Mouse (Mus musculus) midbrain, embryonic 14.5 days (tissue): ENCODE measurements at regions not wholly inside any gene's neighbourhood (a gene's known extent, or its start where the extent isn't known, plus 50 kb on each side); places are given as distances from the start of the nearest gene placed in this dataset.

ENCODE experiments used
- ATAC-seq: fragments of 200-750 bp; cut with Nextera tagmentation; 2 replicates; pipeline ENCODE4 v1.8.0; 2017; ENCODE audit warnings: moderate number of reproducible peaks, moderate library complexity; ENCODE audit not compliant: low FRiP score, low TSS enrichment
- DNase-seq: peaks from one replicate; pipeline ENCODE4 v3.0.0-alpha.2; 2015
- H3K27ac ChIP-seq: fragments of 300-500 bp; sonication (generic); replicated peaks from 2 replicates; pipeline ENCODE4 v1.5.1; 2014; ENCODE audit warnings: mild to moderate bottlenecking, low read depth, low read length, moderate library complexity
- H3K27me3 ChIP-seq: fragments of 300-500 bp; sonication (generic); 2 replicates; pipeline ENCODE4 v1.6.1; 2014; ENCODE audit warnings: low read length, control low read depth, mixed read lengths; ENCODE audit not compliant: control insufficient read depth, insufficient read depth
- H3K36me3 ChIP-seq: fragments of 300-500 bp; sonication (generic); 2 replicates; pipeline ENCODE4 v1.6.1; 2014; ENCODE audit warnings: low read length, control low read depth; ENCODE audit not compliant: control insufficient read depth, insufficient read depth
- H3K4me1 ChIP-seq: fragments of 300-500 bp; sonication (generic); 2 replicates; pipeline ENCODE4 v1.6.1; 2014; ENCODE audit warnings: mild to moderate bottlenecking, antibody characterized with exemption, low read length, control low read depth; ENCODE audit not compliant: control insufficient read depth, insufficient read depth
- H3K4me2 ChIP-seq: fragments of 300-500 bp; sonication (generic); 2 replicates; pipeline ENCODE4 v1.6.1; 2014; ENCODE audit warnings: mild to moderate bottlenecking, low read length, moderate library complexity
- H3K4me3 ChIP-seq: fragments of 300-500 bp; sonication (generic); replicated peaks from 2 replicates; pipeline ENCODE4 v1.5.1; 2014; ENCODE audit warnings: low read depth, low read length
- H3K9ac ChIP-seq: fragments of 300-500 bp; sonication (generic); replicated peaks from 2 replicates; pipeline ENCODE4 v1.6.1; 2014; ENCODE audit warnings: mild to moderate bottlenecking, low read length, moderate library complexity
- H3K9me3 ChIP-seq: fragments of 300-500 bp; sonication (generic); 2 replicates; pipeline ENCODE4 v1.6.1; 2016; ENCODE audit warnings: low read length, control low read depth, mixed read lengths; ENCODE audit not compliant: control insufficient read depth
- WGBS: fragments of 180-500 bp; shearing (Covaris S2); extraction: QIAGEN DNeasy Blood & Tissue Kit; methylation state at CpG from one replicate; pipeline ENCODE4 v1.1.7; 2014; 5-methylcytosine and 5-hydroxymethylcytosine counted together

- H3K9ac ChIP-seq = no peak overlapping the region
- H3K4me2 ChIP-seq = no peak overlapping the region
- ATAC-seq (no peak), DNase-seq (no peak)
- 89% methylated on average over 4 of the region's 4 CpGs for WGBS
- no peak overlapping the region for H3K4me3 ChIP-seq
- no peaks in the 10 kb centered on the region for H3K27me3 ChIP-seq
- H3K27ac ChIP-seq = no peak overlapping the region
- H3K4me1 ChIP-seq = no peaks in the 10 kb centered on the region
- no peaks in the 10 kb centered on the region for H3K36me3 ChIP-seq
- no peaks in the 10 kb centered on the region for H3K9me3 ChIP-seq
Measured at GRCm38 (mm10) chr2:45464306-45464705, 347.1 kb upstream of the Zeb2 start.

GRCm38 (mm10) chr2:45459410-45459809, 342.2 kb upstream of the Zeb2 start:
- no peak overlapping the region for H3K9ac ChIP-seq
- ATAC-seq (no peak), DNase-seq (no peak)
- no peaks in the 10 kb centered on the region for H3K9me3 ChIP-seq
- no peak overlapping the region for H3K27ac ChIP-seq
- no peaks in the 10 kb centered on the region for H3K4me1 ChIP-seq
- no peak overlapping the region for H3K4me3 ChIP-seq
- H3K27me3 ChIP-seq = no peaks in the 10 kb centered on the region
- H3K4me2 ChIP-seq = no peak overlapping the region
- no peaks in the 10 kb centered on the region for H3K36me3 ChIP-seq

GRCm38 (mm10) chr2:45454811-45455210, 337.6 kb upstream of the Zeb2 start:
- Histone ChIP-seq H3K36me3 (no peaks in the 10 kb centered on the region), H3K27ac (no peak overlapping the region), H3K4me2 (no peak overlapping the region), H3K4me3 (no peak overlapping the region), H3K9me3 (no peaks in the 10 kb centered on the region), H3K9ac (no peak overlapping the region), H3K4me1 (no peaks in the 10 kb centered on the region), H3K27me3 (no peaks in the 10 kb centered on the region)
- 92% methylated on average over 2 of the region's 2 CpGs for WGBS
- ATAC-seq (no peak), DNase-seq (no peak)

- ATAC-seq (no peak), DNase-seq (no peak)
- 78% methylated on average over 4 of the region's 4 CpGs for WGBS
- Histone ChIP-seq H3K36me3 (no peaks in the 10 kb centered on the region), H3K4me3 (no peak overlapping the region), H3K27me3 (no peaks in the 10 kb centered on the region), H3K27ac (no peak overlapping the region), H3K9ac (no peak overlapping the region), H3K4me2 (no peak overlapping the region), H3K4me1 (peaks cover 6% of the 10 kb centered on the region; the same call in 1 of the 2 replicates), H3K9me3 (no peaks in the 10 kb centered on the region)
Measured at GRCm38 (mm10) chr2:45439146-45439545, 322.0 kb upstream of the Zeb2 start.

GRCm38 (mm10) chr2:45438739-45439138, 321.5 kb upstream of the Zeb2 start:
- Histone ChIP-seq H3K36me3 (no peaks in the 10 kb centered on the region), H3K9ac (no peak overlapping the region), H3K27ac (no peak overlapping the region), H3K9me3 (no peaks in the 10 kb centered on the region), H3K4me2 (no peak overlapping the region), H3K27me3 (no peaks in the 10 kb centered on the region), H3K4me3 (no peak overlapping the region), H3K4me1 (peaks cover 6% of the 10 kb centered on the region; the same call in 1 of the 2 replicates)
- 86% methylated on average over 9 of the region's 9 CpGs for WGBS
- DNase-seq (no peak), ATAC-seq (no peak)

DNA sequence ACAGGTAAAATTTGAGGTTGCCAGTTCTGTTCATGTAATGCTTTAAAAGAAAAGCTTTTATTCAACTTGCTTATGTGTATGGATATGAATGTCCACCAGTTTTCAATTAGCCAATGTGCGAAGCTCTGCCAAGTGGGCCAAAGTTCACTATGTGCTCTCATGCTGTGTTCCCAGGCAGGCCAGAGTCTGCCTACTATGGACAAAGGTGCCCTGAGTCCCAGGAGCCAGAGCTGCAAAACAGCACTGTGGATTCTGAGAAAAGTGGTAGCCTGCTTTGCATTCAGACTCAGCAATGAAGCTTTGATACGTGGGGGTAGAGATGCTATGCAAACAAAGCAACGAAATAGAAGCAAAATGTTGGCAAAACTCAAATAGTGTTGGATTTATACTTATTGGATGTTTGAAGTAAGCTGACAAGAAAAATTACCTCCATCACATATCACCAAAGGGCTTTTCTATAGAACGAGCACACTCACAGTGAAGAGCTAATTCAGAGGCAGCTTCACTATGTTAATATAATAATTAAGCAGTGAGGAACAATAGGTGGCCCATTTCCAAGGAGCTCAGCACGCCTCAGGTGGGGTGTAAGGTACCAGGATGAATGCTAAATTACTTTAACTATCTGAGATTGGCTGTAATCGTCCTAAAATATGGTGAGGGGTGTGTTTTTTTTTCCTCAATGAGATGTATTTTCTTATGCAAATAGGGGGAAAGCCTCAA, 318.2 kb upstream of the Zeb2 start:
- Histone ChIP-seq H3K36me3 (no peaks in the 10 kb centered on the region), H3K9me3 (no peaks in the 10 kb centered on the region), H3K4me2 (no peak overlapping the region), H3K4me1 (peaks cover 6% of the 10 kb centered on the region; the same call in 1 of the 2 replicates), H3K27ac (no peak overlapping the region), H3K4me3 (no peak overlapping the region), H3K9ac (no peak overlapping the region), H3K27me3 (no peaks in the 10 kb centered on the region)
- DNase-seq (peak; percentile 28), ATAC-seq (no peak; the same call in 1 of the 2 replicates)
- WGBS = 56% methylated on average over 6 of the region's 6 CpGs

- H3K4me2 ChIP-seq = no peak overlapping the region
- H3K4me3 ChIP-seq = no peak overlapping the region
- no peaks in the 10 kb centered on the region for H3K27me3 ChIP-seq
- DNase-seq (no peak), ATAC-seq (no peak)
- 93% methylated on average over 5 of the region's 5 CpGs for WGBS
- no peak overlapping the region for H3K9ac ChIP-seq
- H3K27ac ChIP-seq = no peak overlapping the region
- peaks cover 6% of the 10 kb centered on the region; the same call in 1 of the 2 replicates for H3K4me1 ChIP-seq
- no peaks in the 10 kb centered on the region for H3K36me3 ChIP-seq
- no peaks in the 10 kb centered on the region for H3K9me3 ChIP-seq
Measured at GRCm38 (mm10) chr2:45434789-45435188, 317.6 kb upstream of the Zeb2 start.

- Histone ChIP-seq H3K4me2 (no peak overlapping the region), H3K27me3 (no peaks in the 10 kb centered on the region), H3K27ac (no peak overlapping the region), H3K9me3 (no peaks in the 10 kb centered on the region), H3K4me3 (no peak overlapping the region), H3K4me1 (peaks cover 6% of the 10 kb centered on the region; the same call in 1 of the 2 replicates), H3K36me3 (no peaks in the 10 kb centered on the region), H3K9ac (no peak overlapping the region)
- ATAC-seq (no peak), DNase-seq (no peak)
- WGBS = 95% methylated on average over 1 of the region's 1 CpGs
Measured at GRCm38 (mm10) chr2:45434169-45434568, 317.0 kb upstream of the Zeb2 start.

GRCm38 (mm10) chr2:45431366-45431765, 314.2 kb upstream of the Zeb2 start:
- WGBS = 96% methylated on average over 4 of the region's 4 CpGs
- peaks cover 6% of the 10 kb centered on the region; the same call in 1 of the 2 replicates for H3K4me1 ChIP-seq
- no peak overlapping the region for H3K9ac ChIP-seq
- H3K27ac ChIP-seq = no peak overlapping the region
- H3K36me3 ChIP-seq = no peaks in the 10 kb centered on the region
- ATAC-seq (no peak), DNase-seq (no peak)
- no peak overlapping the region for H3K4me2 ChIP-seq
- H3K27me3 ChIP-seq = no peaks in the 10 kb centered on the region
- no peaks in the 10 kb centered on the region for H3K9me3 ChIP-seq
- H3K4me3 ChIP-seq = no peak overlapping the region
